Mouse (Mus musculus) intestine, embryonic 16.5 days (tissue): Measurements from ENCODE around the gene Pigc. TPM values are rescaled to one million over a fixed set of nuclear protein-coding genes. Genes with fewer than 3 reads are reported as not detected.

Experiments
- ATAC-seq: fragments of 200-750 bp; cut with Nextera tagmentation; 2 replicates; pipeline ENCODE4 v1.8.0; 2017; ENCODE audit warnings: moderate TSS enrichment, moderate library complexity
- H3K27ac ChIP-seq: fragments of 300-500 bp; sonication (generic); 2 replicates; pipeline ENCODE4 v1.5.1; 2014; ENCODE audit warnings: mild to moderate bottlenecking, low read length
- H3K27me3 ChIP-seq: fragments of 300-500 bp; sonication (generic); replicated peaks from 2 replicates; pipeline ENCODE4 v1.6.1; 2014; ENCODE audit warnings: low read length, control low read depth, mixed read lengths; ENCODE audit not compliant: control insufficient read depth, insufficient read depth
- H3K36me3 ChIP-seq: fragments of 300-500 bp; sonication (generic); 2 replicates; pipeline ENCODE4 v1.6.1; 2014; ENCODE audit warnings: low read length, control low read depth; ENCODE audit not compliant: control insufficient read depth, insufficient read depth
- H3K4me1 ChIP-seq: fragments of 300-500 bp; sonication (generic); 2 replicates; pipeline ENCODE4 v1.6.1; 2014; ENCODE audit warnings: low read length, control low read depth, mixed read lengths; ENCODE audit not compliant: control insufficient read depth, insufficient read depth
- H3K4me2 ChIP-seq: fragments of 300-500 bp; sonication (generic); 2 replicates; pipeline ENCODE4 v1.6.1; 2014; ENCODE audit warnings: low read depth, low read length, control low read depth
- H3K4me3 ChIP-seq: fragments of 300-500 bp; sonication (generic); 2 replicates; pipeline ENCODE4 v1.5.1; 2014; ENCODE audit warnings: mild to moderate bottlenecking, low read length
- H3K9ac ChIP-seq: fragments of 300-500 bp; sonication (generic); 2 replicates; pipeline ENCODE4 v1.6.1; 2014; ENCODE audit warnings: low read depth, low read length
- H3K9me3 ChIP-seq: fragments of 300-500 bp; sonication (generic); 2 replicates; pipeline ENCODE4 v1.6.1; 2016; ENCODE audit warnings: low read length, control low read depth; ENCODE audit not compliant: control insufficient read depth
- WGBS: fragments of 180-500 bp; shearing (Covaris S2); extraction: QIAGEN DNeasy Blood & Tissue Kit; methylation state at CpG from one replicate; pipeline ENCODE4 v1.1.7; 2014; 5-methylcytosine and 5-hydroxymethylcytosine counted together
- polyA plus RNA-seq: library from polyadenylated mRNA; unstranded; fragments of >200 nt; fragmentation: Nextera tagmentation; extraction: Ambion mirVana; gene quantifications from 2 replicates; pipeline ENCODE4 v1.2.1, GENCODE M21; 2015

Gene Pigc
- polyA plus RNA-seq, 1 experiment from 2014 or later: 35.8 TPM

DNA sequence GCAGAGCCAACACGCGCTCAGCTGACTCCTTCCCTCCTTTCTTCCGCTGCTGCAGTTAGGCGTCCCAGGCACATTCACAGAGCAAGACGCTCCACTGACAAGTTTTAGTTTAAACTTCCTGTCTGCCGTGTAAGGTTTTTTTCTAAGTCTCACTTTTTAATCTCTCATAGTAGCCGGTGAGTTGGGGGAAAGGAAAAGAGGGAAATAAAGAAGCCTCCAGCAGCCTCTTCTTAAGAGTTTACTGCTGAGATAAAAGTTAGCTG, 35.5 kb downstream of the Pigc start:
- Histone ChIP-seq H3K9ac (peak overlapping the region; percentile 38), H3K9me3 (no peaks in the 10 kb centered on the region), H3K4me3 (no peak overlapping the region), H3K36me3 (no peaks in the 10 kb centered on the region), H3K27me3 (no peaks in the 10 kb centered on the region), H3K27ac (peak overlapping the region; percentile 84), H3K4me1 (peaks cover 23% of the 10 kb centered on the region), H3K4me2 (0 out of 2 replicates have a peak overlapping the region, but pooled peaks have one; percentile 26)
- 27% methylated on average over 7 of the region's 7 CpGs for WGBS
- no peak for ATAC-seq

- WGBS: 30% methylated on average over 23 of the region's 23 CpGs
- H3K9me3 ChIP-seq: no peaks in the 10 kb centered on the region
- H3K36me3 ChIP-seq: no peaks in the 10 kb centered on the region
- no peaks in the 10 kb centered on the region for H3K27me3 ChIP-seq
- H3K4me1 ChIP-seq: peaks cover 22% of the 10 kb centered on the region
- H3K4me3 ChIP-seq: peak overlapping the region; percentile 10; the same call in 1 of the 2 replicates
- H3K4me2 ChIP-seq: peak overlapping the region; percentile 26
- peak; percentile 81 for ATAC-seq
- H3K27ac ChIP-seq: peak overlapping the region; percentile 84
- H3K9ac ChIP-seq: peak overlapping the region; percentile 46
These were observed 36.1 kb downstream of the Pigc start for GRCm38 (mm10) chr1:162004821-162005770.

DNA sequence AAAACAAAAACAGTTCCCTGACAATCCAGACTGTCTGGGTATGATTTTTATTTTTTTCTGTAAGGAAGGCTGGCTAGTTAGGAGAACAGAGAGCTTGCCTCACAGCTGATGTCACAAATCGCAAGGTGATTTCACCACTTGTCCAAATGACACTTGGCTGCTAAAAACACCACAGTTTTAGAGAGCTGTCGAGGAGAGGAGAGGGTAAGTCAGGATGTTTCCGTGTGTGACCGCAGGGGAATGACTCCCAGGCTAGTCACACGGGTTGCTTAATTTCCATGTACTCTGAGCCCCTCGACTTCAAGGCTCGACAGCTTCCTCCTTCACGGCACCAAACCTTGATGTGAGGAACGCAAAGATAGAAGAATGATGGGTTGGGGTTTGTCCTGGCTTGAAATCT, 37.1 kb downstream of the Pigc start:
- Histone ChIP-seq H3K4me1 (peaks cover 22% of the 10 kb centered on the region), H3K9ac (no peak overlapping the region), H3K4me3 (no peak overlapping the region), H3K4me2 (no peak overlapping the region), H3K9me3 (no peaks in the 10 kb centered on the region), H3K27ac (no peak overlapping the region), H3K36me3 (no peaks in the 10 kb centered on the region), H3K27me3 (no peaks in the 10 kb centered on the region)
- 77% methylated on average over 9 of the region's 9 CpGs for WGBS
- no peak for ATAC-seq

- no peak overlapping the region for H3K9ac ChIP-seq
- no peaks in the 10 kb centered on the region for H3K36me3 ChIP-seq
- peaks cover 22% of the 10 kb centered on the region for H3K4me1 ChIP-seq
- ATAC-seq: no peak
- no peaks in the 10 kb centered on the region for H3K9me3 ChIP-seq
- WGBS: 51% methylated on average over 4 of the region's 4 CpGs
- H3K27me3 ChIP-seq: no peaks in the 10 kb centered on the region
- H3K4me2 ChIP-seq: no peak overlapping the region
- H3K4me3 ChIP-seq: no peak overlapping the region
- peak overlapping the region; percentile 47 for H3K27ac ChIP-seq
These were observed 39.2 kb downstream of the Pigc start for GRCm38 (mm10) chr1:162008208-162008607.

GRCm38 (mm10) chr1:162008631-162009067, 39.7 kb downstream of the Pigc start:
- H3K27ac ChIP-seq: peak overlapping the region; percentile 47
- no peak overlapping the region for H3K9ac ChIP-seq
- H3K4me2 ChIP-seq: no peak overlapping the region
- no peak for ATAC-seq
- H3K4me1 ChIP-seq: peaks cover 25% of the 10 kb centered on the region
- no peaks in the 10 kb centered on the region for H3K9me3 ChIP-seq
- H3K36me3 ChIP-seq: no peaks in the 10 kb centered on the region
- H3K27me3 ChIP-seq: no peaks in the 10 kb centered on the region
- 31% methylated on average over 8 of the region's 8 CpGs for WGBS
- H3K4me3 ChIP-seq: no peak overlapping the region

DNA sequence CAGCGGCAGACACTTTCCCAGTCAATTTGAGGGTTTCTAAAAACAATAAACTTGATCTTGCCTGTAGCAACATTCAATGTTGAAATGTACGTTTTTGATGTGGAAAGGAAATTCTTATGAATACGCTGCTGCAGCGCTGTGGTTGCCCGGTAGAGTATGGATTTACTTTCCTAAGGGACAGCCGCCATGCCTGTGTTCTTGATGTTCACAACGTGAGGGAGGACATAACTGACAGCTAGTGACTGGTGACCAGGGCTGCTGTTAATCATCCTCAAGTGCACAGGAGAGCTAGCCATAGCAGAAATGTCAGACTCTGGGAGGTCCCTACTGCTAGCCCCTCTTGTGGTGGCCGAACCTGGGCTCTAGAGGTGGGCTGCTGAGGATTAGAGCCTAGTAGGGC, 40.1 kb downstream of the Pigc start:
- no peak overlapping the region for H3K4me3 ChIP-seq
- no peak for ATAC-seq
- H3K27ac ChIP-seq: peak overlapping the region; percentile 29; the same call in 1 of the 2 replicates
- H3K4me2 ChIP-seq: no peak overlapping the region
- H3K36me3 ChIP-seq: no peaks in the 10 kb centered on the region
- no peaks in the 10 kb centered on the region for H3K9me3 ChIP-seq
- WGBS: 67% methylated on average over 8 of the region's 8 CpGs
- H3K27me3 ChIP-seq: no peaks in the 10 kb centered on the region
- peaks cover 24% of the 10 kb centered on the region for H3K4me1 ChIP-seq
- H3K9ac ChIP-seq: no peak overlapping the region

DNA sequence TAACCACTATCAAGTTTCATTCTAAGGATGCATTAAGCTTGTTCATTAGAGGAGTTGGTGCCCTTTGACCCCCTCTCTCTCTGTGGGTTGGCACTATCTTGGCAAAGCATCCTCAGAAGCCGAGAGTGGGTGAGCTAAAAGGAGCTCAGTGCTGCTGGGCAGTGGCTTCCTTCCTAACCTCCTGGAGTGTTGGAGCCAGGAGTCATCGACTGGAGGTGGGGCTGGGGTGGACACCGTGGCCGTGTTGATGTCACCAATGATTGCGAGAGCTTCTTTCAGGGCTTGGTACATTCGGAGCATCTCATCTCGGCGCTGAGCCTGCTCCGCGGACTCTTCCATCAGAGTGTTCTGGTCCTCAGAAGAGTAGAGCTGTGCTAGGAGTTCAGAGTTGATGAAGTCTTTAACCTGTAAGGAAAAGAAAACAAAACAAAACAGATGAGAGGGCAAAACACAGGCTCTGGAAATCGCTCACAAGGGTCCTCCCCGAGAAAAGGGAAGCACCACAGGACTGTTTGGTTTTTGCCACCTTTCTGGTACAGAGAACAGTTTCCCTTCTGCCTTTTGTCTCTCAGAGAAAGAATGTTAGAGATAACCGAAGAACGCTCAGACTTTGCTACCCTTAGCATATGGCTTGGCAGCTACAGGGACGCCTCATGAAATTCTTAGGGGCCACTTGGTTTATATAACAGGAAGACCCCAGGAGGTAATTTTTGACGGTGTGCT, 42.7 kb downstream of the Pigc start:
- H3K9me3 ChIP-seq: no peaks in the 10 kb centered on the region
- no peaks in the 10 kb centered on the region for H3K36me3 ChIP-seq
- H3K4me2 ChIP-seq: no peak overlapping the region
- H3K27ac ChIP-seq: no peak overlapping the region
- WGBS: 78% methylated on average over 16 of the region's 16 CpGs
- no peak for ATAC-seq
- H3K4me3 ChIP-seq: no peak overlapping the region
- no peak overlapping the region for H3K9ac ChIP-seq
- no peaks in the 10 kb centered on the region for H3K27me3 ChIP-seq
- H3K4me1 ChIP-seq: peaks cover 15% of the 10 kb centered on the region

DNA sequence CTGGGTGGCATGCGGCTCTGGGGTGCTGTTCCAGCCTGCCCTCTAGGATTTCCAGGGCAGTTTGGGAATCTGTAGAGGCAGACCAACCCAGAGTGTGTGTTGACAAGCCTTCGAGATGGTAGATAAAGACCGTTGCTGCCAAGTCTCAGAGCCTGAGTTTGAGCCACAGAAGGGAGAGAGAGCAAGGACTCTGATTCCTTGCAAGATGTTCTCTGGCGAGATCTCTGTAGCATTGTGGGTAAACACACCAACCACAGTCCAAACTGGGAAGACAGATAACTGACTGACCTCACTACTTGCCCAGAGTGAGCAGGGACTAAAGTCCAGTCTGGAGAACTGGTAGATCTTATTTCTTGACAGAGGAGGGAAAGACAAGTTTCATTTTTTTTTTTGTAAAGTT, 44.6 kb downstream of the Pigc start:
- WGBS: 59% methylated on average over 4 of the region's 4 CpGs
- H3K4me2 ChIP-seq: no peak overlapping the region
- H3K27ac ChIP-seq: no peak overlapping the region
- no peak overlapping the region for H3K9ac ChIP-seq
- ATAC-seq: peak; percentile 43; the same call in 1 of the 2 replicates
- no peaks in the 10 kb centered on the region for H3K27me3 ChIP-seq
- H3K4me1 ChIP-seq: peaks cover 25% of the 10 kb centered on the region
- H3K9me3 ChIP-seq: no peaks in the 10 kb centered on the region
- no peak overlapping the region for H3K4me3 ChIP-seq
- H3K36me3 ChIP-seq: no peaks in the 10 kb centered on the region

- H3K4me3 ChIP-seq: no peak overlapping the region
- ATAC-seq: no peak
- no peak overlapping the region for H3K9ac ChIP-seq
- peak overlapping the region; percentile 49 for H3K27ac ChIP-seq
- no peaks in the 10 kb centered on the region for H3K27me3 ChIP-seq
- 44% methylated on average over 8 of the region's 8 CpGs for WGBS
- H3K9me3 ChIP-seq: no peaks in the 10 kb centered on the region
- H3K36me3 ChIP-seq: no peaks in the 10 kb centered on the region
- no peak overlapping the region for H3K4me2 ChIP-seq
- peaks cover 20% of the 10 kb centered on the region for H3K4me1 ChIP-seq
These were observed 46.4 kb downstream of the Pigc start for GRCm38 (mm10) chr1:162015247-162015862.
